Mouse (Mus musculus): ENCODE results near the gene Tnpo3.
"Not testable (repeated sequence)": the region's sequence is repeated elsewhere in the genome, so short reads cannot be mapped to it uniquely, and the experiment has no call there.

Tnpo3 gene

DNA sequence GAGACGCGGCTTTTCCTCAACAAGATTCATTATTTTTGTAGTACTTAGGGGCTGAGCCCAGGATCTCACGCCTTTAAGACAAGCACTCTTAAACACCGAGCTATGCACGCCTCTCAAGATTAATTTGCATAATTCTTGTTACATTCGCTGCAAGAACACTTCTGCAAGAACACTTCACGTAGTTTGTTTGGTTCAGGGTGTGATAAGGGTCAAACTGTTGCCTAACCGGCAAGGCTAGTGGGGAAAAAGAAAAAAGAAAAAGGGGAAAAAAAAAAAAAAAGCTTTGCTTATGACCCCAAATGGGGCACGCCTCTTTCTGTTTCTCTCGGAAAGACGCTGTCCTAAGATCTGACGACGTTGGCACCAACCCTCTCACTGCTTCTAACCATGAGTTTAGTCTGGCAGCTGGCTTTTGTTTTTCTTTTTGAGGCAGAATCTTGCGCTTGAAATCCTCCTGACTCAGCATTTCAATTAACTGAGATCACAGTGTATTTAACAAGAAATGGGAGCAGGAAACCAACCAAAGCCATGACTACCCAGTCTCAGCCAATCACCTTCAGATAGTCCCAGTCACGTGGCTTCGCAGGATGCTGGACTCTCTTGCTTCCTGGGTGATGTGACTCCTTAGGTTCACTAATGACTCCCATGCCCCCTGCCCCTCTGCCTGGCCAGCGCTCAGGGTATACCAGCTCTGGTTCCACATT lies 11.3 kb upstream of the Tnpo3 start:
- no peak for DNase-seq

GRCm38 (mm10) chr6:29620176-29620575 lies 10.5 kb upstream of the Tnpo3 start:
- DNase-seq = no peak

GRCm38 (mm10) chr6:29610020-29610640 lies 443 bp upstream of the Tnpo3 start:
- not testable (repeated sequence) for DNase-seq

- DNase-seq = no peak
These were observed 9.5 kb downstream of the Tnpo3 start for GRCm38 (mm10) chr6:29600188-29600587.

GRCm38 (mm10) chr6:29595656-29596055 lies 14.0 kb downstream of the Tnpo3 start:
- DNase-seq = no peak

GRCm38 (mm10) chr6:29581202-29581601 lies 28.5 kb downstream of the Tnpo3 start:
- no peak for DNase-seq

- no peak for DNase-seq
These were observed 28.9 kb downstream of the Tnpo3 start for GRCm38 (mm10) chr6:29580770-29581169.

DNA sequence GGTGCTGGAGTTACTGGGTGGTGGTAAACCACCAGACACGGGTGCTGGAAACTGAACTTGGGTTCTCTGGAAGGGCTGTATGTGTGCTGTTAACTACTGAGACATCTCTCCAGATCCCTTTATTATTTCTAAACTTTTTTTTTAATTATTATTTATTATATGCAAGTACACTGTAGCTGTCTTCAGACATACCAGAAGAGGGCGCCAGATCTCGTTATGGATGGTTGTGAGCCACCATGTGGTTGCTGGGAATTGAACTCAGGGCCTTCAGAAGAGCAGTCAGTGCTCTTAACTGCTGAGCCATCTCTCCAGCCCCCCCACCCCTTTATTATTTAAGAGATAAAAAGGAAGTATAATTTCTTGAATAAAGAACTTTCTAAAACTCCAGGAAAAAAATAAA lies 33.3 kb downstream of the Tnpo3 start:
- DNase-seq = not testable (repeated sequence)

- DNase-seq = no peak
These were observed 52.6 kb downstream of the Tnpo3 start for GRCm38 (mm10) chr6:29557112-29557511.

DNA sequence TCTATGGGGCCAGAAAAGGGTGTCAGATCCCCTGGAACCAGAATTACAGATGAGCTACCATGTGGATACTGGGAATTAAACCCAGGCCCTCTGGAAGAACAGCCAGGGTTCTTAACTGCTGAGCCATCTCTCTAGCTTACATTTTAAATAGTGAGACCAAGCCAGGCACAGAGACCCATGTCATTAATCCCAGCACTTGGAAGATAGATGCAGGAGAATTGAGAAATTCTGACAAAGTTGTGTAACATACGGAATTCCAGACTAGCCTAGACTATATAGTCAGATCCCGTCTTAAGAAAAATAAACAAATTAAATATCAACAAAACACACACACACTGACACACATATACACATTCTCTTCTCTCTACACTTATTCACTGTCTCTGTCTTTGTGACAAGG lies 57.2 kb downstream of the Tnpo3 start:
- DNase-seq = no peak

DNA sequence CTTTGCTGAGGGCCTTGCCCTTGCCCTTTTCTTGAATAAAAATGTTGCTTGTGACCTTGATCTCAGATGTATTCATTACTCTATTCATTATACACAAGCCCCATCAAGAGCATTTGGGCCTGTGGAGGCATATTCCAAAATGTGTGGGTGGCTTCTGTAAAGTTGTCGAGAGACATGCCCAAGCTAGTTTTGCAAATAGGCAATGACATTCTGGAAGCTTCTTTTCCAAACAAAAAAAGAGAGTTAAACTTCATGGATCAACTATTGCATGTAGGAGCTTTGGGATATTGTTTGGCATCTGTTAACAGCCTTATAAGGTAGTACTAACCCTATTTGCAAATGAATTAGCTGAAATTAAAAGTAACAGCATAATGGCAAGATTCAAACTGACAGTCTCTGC lies 61.6 kb downstream of the Tnpo3 start:
- DNase-seq = no peak

- no peak for DNase-seq
These were observed 62.1 kb downstream of the Tnpo3 start for GRCm38 (mm10) chr6:29547582-29547981.

GRCm38 (mm10) chr6:29545611-29546010 lies 64.1 kb downstream of the Tnpo3 start:
- no peak for DNase-seq

DNA sequence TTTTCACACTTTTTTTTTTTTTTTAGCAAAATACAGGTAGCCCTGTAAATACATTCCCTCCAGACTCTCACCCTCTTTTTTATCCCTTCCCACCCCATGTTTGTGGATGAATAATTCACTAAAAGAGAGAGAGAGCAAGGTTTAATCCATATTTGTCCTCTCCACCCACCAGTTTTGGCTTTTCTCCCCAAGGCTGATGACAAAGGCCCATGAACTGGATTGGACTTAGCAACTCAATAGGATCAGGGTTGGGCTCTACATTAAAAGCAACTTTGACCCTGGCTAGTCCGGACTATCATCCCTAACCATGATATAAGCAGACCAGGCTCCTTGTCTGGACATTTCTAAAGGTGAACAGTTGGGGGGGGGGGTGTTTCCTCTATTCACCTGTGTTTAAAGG lies 68.7 kb downstream of the Tnpo3 start:
- no peak for DNase-seq

GRCm38 (mm10) chr6:29540223-29540622 lies 69.5 kb downstream of the Tnpo3 start:
- DNase-seq = no peak

GRCm38 (mm10) chr6:29539502-29539901 lies 70.2 kb downstream of the Tnpo3 start:
- no peak for DNase-seq

DNA sequence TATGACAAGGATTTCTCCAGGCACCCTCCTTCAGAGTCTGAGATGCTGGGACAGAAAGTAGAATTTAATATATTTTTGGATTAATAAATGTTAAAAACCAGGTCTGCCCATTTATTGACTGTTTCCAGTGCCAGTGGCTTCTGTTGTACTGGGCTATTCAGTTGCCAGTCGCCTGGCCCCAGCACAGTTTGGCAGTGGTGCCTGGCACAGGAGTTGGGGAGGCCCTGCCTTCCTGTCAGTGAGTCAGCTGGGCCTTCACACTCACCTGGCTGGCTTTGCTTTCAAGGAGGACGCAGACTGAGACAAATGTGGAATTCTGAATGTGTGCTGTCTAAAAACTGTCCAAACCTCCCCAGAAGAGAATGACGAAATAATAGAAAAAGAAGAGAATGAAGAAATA lies 72.5 kb downstream of the Tnpo3 start:
- DNase-seq = peak; percentile 23 to 54

- DNase-seq = no peak
These were observed 73.0 kb downstream of the Tnpo3 start for GRCm38 (mm10) chr6:29536651-29537193.

DNA sequence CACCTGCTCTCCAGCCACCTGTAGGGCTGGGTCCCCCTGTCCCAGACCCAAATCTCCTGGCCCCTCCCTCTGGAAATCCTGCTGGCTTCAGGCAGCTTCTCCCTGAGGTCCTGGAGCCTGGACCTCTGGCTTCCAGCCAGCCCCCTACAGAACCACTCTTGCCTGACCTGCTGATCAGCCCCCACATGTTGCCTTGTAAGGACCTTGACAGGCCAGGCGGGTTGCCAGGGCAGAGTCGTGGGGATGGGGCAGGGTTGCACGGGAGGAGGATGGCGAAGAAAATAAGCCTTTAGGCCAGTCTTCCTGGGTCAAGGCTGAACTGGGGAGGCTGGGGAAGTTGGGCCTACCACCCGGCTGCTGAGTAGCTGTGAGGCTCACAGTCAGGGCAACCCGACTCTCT lies 74.4 kb downstream of the Tnpo3 start:
- DNase-seq = peak in 1 of 2 experiments; percentile 33

DNA sequence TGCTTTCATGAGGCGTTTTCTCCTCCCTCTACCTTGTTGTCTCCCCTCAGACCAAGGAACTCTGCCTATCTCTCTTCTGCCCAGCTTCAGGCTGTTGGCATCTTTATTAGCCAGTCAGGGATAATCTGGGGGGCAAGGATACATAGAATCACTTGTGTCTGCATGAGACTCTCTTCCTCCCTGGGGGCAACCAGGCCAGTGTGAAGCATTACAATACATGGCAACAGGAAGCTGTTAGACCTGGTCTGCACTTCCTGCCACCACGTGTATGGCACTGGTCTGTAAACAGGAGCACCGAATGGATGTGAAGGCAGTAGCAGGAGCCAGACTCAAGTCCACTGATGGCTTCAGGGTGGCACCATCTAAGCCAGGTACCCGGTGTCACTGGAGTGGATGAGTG lies 79.6 kb downstream of the Tnpo3 start:
- DNase-seq = no peak

DNA sequence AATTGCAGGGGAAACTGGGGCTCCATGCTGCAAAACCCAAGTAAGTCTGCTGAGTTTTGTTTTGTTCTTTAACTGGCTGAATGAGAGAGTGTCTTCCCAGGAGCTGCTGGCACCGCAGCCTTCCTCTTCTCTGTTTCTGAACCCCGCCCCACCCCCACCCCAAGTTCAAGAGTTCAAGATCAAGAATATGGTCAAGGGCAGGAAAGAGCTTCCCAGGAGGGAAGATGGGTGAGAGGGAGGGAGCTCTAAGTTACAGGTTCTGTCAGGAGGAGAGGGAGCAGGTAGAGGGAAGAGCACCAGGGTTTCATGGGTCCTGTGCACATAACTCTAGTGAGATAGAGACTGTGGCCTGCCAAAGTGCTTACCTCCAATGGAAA lies 80.3 kb downstream of the Tnpo3 start:
- DNase-seq = no peak

DNA sequence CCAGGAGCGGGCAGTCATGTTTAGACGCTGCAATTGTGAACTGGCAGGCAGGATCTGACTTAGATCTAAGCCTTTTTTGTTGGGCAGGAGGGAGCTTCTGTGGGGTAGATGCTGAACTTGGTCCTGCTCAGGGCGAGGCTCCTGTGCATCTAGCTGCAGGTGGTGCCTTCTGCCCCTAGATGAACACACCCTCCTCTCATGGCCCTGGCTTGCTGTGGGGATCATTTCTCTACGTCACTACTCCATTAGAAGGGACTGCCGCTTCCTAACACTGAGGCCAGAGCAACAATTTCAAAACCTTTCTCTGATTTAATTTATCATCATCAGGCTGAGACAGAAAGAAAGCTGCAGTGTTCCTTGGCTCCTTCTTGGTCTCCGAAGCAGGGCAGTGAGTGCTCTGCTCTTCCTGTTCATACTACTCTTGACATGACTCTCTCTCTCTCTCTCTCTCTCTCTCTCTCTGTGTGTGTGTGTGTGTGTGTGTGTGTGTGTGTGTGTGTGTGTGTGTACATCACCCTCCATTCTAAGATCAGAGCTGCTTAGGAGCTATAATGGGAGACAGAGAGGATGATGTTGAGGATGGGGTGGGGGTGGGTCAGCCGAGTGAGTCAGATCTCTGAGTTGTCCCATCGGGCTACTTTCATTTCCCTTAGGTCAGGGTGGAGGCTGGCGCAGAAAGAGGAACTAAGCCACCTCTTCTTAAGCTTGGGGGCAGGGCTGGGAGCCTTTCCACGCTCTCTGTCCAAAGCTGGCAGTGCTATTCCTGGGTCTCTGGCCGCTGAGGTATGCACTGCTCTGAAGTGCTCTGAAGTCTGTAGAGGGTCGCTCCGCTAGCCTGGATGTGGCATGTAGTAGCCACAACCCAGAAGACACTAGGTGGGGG lies 80.9 kb downstream of the Tnpo3 start:
- DNase-seq = no peak

GRCm38 (mm10) chr6:29528165-29528505 lies 81.6 kb downstream of the Tnpo3 start:
- no peak for DNase-seq

All from cerebellum, postnatal 25 days (tissue).